Mouse (Mus musculus) lung, postnatal 0 days (tissue): ENCODE measurements at regions not wholly inside any gene's neighbourhood (a gene's known extent, or its start where the extent isn't known, plus 50 kb on each side); places are given as distances from the start of the nearest gene placed in this dataset.

Source experiments
- CTCF ChIP-seq: IDR thresholded peaks from 2 replicates; pipeline ENCODE4 v1.5.1; 2016; ENCODE audit warnings: antibody characterized with exemption, mild to moderate bottlenecking
- EP300 ChIP-seq: IDR thresholded peaks from 2 replicates; pipeline ENCODE4 v1.6.1; 2016; ENCODE audit warnings: antibody characterized with exemption, mild to moderate bottlenecking, control low read depth

DNA sequence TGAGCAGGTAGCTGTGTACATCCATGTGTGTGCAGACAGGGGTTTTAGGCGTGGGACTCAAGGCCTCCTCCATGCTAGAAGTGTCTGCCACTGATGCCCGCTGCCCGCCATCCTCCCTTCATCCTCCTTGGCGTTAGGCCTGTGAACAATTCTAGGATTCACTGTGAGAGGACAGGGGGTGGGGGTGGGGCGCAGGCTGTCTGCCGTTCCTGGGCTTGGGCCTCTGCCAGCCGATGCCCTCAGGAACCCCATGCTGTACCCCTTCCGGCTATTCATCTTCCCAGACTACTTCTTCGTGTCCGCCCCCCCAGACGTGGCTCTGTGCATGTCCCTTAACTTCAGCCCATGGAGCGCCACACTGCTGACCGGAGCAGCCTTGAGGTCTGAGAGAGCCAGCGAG lies 50.3 kb upstream of the Sez6l start:
- no peak for TF ChIP-seq CTCF
- TF ChIP-seq EP300 = no peak
